Mouse (Mus musculus) lung, embryonic 16.5 days (tissue): ENCODE measurements around the gene Lins1. TPM values are rescaled to one million over a fixed set of nuclear protein-coding genes. Genes with fewer than 3 reads are reported as not detected.

ENCODE experiments used
- polyA plus RNA-seq: library from polyadenylated mRNA; unstranded; fragments of >200 nt; fragmentation: Nextera tagmentation; extraction: Ambion mirVana; gene quantifications from 2 replicates; pipeline ENCODE4 v1.2.1, GENCODE M21; 2015

The Lins1 gene
- polyA plus RNA-seq, 1 experiment from 2014 or later, result 20.9 TPM

Other genes with a start within 250 kb of the Lins1 start
- 14.7 and 15.8 TPM in 2 replicates for gene Asb7, start 293 bp upstream of the Lins1 start, polyA plus RNA-seq
- gene Cers3, start 53.6 kb downstream of the Lins1 start, polyA plus RNA-seq, result 5.4 and 6.0 TPM in 2 replicates
- gene Adamts17, start 149.8 kb downstream of the Lins1 start, polyA plus RNA-seq, result 15.4 and 15.9 TPM in 2 replicates